Mouse (Mus musculus) lung, postnatal 0 days (tissue): ENCODE measurements around the gene Stat5a.

Experiments
- CTCF ChIP-seq: IDR thresholded peaks from 2 replicates; pipeline ENCODE4 v1.5.1; 2016; ENCODE audit warnings: antibody characterized with exemption, mild to moderate bottlenecking
- EP300 ChIP-seq: IDR thresholded peaks from 2 replicates; pipeline ENCODE4 v1.6.1; 2016; ENCODE audit warnings: antibody characterized with exemption, mild to moderate bottlenecking, control low read depth

GRCm38 (mm10) chr11:100892435-100892834 is 33.3 kb downstream of the Stat5a start:
- TF ChIP-seq CTCF (no peak), EP300 (no peak)
